Mouse (Mus musculus): ENCODE data around the gene Afap1l2. TPM values are rescaled to one million over a fixed set of nuclear protein-coding genes. Genes with fewer than 3 reads are reported as not detected.
A peak's percentile ranks its signal among the peaks of the same experiment; 100 is the strongest.

Afap1l2 gene
- polyA plus RNA-seq, 1 experiment from 2014 or later: 11.7 TPM

DNA sequence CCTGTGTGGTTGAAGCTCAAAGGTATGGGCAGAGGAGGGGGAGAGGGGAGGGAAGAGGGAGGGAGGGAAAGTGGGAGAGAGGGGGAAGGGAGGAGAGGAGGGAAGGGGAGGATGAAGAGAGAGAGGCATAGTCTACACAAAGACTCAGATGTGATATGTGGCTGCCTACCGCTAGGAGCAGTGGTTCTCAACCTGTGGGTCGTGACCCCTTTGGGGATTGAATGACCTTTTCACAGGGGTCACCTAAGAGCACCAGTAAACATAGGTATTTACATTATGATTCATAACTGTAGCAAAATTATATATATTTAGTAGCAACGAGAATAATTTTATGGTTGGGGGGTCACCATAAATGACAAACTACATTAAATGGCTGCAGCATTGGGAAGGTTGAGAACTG lies 74.2 kb downstream of the Afap1l2 start:
- Histone ChIP-seq H3K36me3 (ENCODE audit: control insufficient read depth, insufficient read depth, low read length) (no peaks in the 10 kb centered on the region), H3K9me3 (replicated peaks; ENCODE audit: control insufficient read depth, low read length, poor library complexity, severe bottlenecking) (no peaks in the 10 kb centered on the region), H3K4me3 (ENCODE audit: low read depth, low read length) (no peak overlapping the region), H3K4me2 (ENCODE audit: low read length) (no peak overlapping the region), H3K27me3 (ENCODE audit: control insufficient read depth, insufficient read depth, low read depth, low read length) (no peaks in the 10 kb centered on the region), H3K4me1 (ENCODE audit: control insufficient read depth, insufficient read depth, low read length) (no peaks in the 10 kb centered on the region), H3K27ac (ENCODE audit: low read length) (no peak overlapping the region), H3K9ac (ENCODE audit: low read depth, low read length) (no peak overlapping the region)
- WGBS: 83% methylated on average over 3 of the region's 3 CpGs
- no peak for ATAC-seq

DNA sequence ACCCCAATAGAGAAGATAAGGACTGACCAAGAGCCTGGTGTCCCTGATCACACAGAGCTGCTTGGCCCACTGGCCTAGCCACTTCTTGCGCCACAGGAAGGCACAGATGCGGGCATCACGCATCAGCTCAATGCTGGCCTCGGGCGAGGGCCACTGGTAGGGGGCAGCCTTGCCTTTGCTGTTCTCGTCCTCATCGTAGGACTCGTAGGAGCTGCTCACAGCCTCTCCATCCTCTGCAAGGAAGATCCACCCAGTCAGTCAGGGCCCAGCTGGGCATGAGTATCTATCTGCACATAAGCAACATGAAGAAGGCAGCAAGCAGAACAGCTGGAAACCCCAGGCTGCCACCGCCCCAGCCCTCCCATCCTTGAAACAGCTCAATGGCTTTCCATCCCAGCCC lies 78.0 kb downstream of the Afap1l2 start:
- no peak overlapping the region for H3K27ac ChIP-seq (ENCODE audit: low read length)
- WGBS: 92% methylated on average over 9 of the region's 9 CpGs
- no peaks in the 10 kb centered on the region for H3K36me3 ChIP-seq (ENCODE audit: control insufficient read depth, insufficient read depth, low read length)
- no peak for ATAC-seq
- no peak overlapping the region for H3K9ac ChIP-seq (ENCODE audit: low read depth, low read length)
- no peak overlapping the region for H3K4me3 ChIP-seq (ENCODE audit: low read depth, low read length)
- no peaks in the 10 kb centered on the region for H3K27me3 ChIP-seq (ENCODE audit: control insufficient read depth, insufficient read depth, low read depth, low read length)
- H3K4me1 ChIP-seq (ENCODE audit: control insufficient read depth, insufficient read depth, low read length): no peaks in the 10 kb centered on the region
- no peaks in the 10 kb centered on the region for H3K9me3 ChIP-seq (replicated peaks; ENCODE audit: control insufficient read depth, low read length, poor library complexity, severe bottlenecking)
- H3K4me2 ChIP-seq (ENCODE audit: low read length): no peak overlapping the region

DNA sequence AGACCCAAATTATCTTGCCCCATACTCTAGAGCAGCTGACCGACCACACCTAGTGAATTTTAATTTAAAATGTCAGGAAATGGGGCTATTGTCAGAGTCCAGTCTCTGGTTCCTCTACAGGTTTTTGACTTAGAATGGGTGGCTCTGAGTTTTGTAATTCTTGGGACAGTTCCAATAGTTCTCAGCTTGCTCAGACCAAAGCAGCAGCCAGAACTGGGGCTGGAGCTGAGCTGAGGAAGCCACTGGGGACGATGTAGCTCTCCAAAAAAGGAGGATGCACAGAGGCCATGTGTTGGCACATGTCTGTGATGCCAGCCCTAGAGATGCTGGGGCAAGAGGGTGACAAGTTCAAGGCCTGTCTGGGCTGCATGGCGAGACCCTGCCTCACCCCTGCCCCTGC lies 78.6 kb downstream of the Afap1l2 start:
- H3K27ac ChIP-seq (ENCODE audit: low read length): no peak overlapping the region
- ATAC-seq: no peak
- no peak overlapping the region for H3K4me3 ChIP-seq (ENCODE audit: low read depth, low read length)
- H3K4me2 ChIP-seq (ENCODE audit: low read length): no peak overlapping the region
- no peak overlapping the region for H3K9ac ChIP-seq (ENCODE audit: low read depth, low read length)
- H3K9me3 ChIP-seq (replicated peaks; ENCODE audit: control insufficient read depth, low read length, poor library complexity, severe bottlenecking): no peaks in the 10 kb centered on the region
- 90% methylated on average over 3 of the region's 3 CpGs for WGBS
- H3K4me1 ChIP-seq (ENCODE audit: control insufficient read depth, insufficient read depth, low read length): no peaks in the 10 kb centered on the region
- H3K27me3 ChIP-seq (ENCODE audit: control insufficient read depth, insufficient read depth, low read depth, low read length): no peaks in the 10 kb centered on the region
- H3K36me3 ChIP-seq (ENCODE audit: control insufficient read depth, insufficient read depth, low read length): no peaks in the 10 kb centered on the region

DNA sequence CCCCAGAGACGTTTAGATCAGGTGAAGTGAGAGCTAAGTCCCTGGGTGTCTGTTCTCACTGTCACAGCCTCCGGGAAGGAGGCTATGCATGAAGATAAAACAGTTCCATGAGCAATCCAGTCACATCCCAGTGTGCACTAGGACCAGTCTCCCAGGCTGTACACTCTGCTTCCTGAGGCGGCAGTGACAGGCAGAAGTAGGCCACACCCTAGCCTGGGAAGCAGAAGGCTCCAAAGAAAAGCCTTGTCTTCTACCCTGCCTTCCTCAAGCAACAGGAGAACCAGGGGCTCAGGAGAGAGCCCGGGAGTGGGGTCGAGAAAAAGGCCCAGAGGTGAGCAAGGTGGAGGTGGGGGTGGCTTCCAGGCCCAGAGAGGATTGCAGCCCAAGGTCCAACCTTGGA lies 86.3 kb downstream of the Afap1l2 start:
- Histone ChIP-seq H3K4me3 (ENCODE audit: low read depth, low read length) (no peak overlapping the region), H3K9me3 (replicated peaks; ENCODE audit: control insufficient read depth, low read length, poor library complexity, severe bottlenecking) (no peaks in the 10 kb centered on the region), H3K27me3 (ENCODE audit: control insufficient read depth, insufficient read depth, low read depth, low read length) (no peaks in the 10 kb centered on the region), H3K4me2 (ENCODE audit: low read length) (no peak overlapping the region), H3K9ac (ENCODE audit: low read depth, low read length) (no peak overlapping the region), H3K4me1 (ENCODE audit: control insufficient read depth, insufficient read depth, low read length) (no peaks in the 10 kb centered on the region), H3K36me3 (ENCODE audit: control insufficient read depth, insufficient read depth, low read length) (no peaks in the 10 kb centered on the region), H3K27ac (ENCODE audit: low read length) (no peak overlapping the region)
- ATAC-seq: no peak
- 71% methylated on average over 5 of the region's 5 CpGs for WGBS

DNA sequence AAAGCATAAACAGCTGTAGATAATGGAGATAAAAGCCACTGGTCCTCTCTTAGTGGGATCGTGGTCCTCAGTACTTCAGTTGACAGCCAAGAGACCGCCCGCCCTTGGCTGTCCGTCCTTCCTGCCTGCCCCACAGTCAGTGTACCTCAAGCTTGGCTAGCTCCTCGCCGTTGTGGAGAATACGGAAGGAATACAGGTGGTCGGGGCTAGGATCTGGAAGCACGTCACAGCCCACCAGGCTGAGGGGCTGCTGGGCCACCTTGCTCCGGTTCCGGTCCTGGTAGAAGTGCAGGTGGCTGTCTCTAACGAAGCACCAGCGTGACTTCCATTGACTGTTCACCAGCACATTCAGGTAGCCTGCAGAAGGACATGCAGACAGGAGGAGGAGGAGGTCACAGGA lies 87.8 kb downstream of the Afap1l2 start:
- H3K36me3 ChIP-seq (ENCODE audit: control insufficient read depth, insufficient read depth, low read length): no peaks in the 10 kb centered on the region
- H3K9me3 ChIP-seq (replicated peaks; ENCODE audit: control insufficient read depth, low read length, poor library complexity, severe bottlenecking): no peaks in the 10 kb centered on the region
- H3K9ac ChIP-seq (ENCODE audit: low read depth, low read length): no peak overlapping the region
- H3K4me3 ChIP-seq (ENCODE audit: low read depth, low read length): no peak overlapping the region
- WGBS: 91% methylated on average over 13 of the region's 13 CpGs
- no peak overlapping the region for H3K27ac ChIP-seq (ENCODE audit: low read length)
- no peak for ATAC-seq
- H3K4me2 ChIP-seq (ENCODE audit: low read length): no peak overlapping the region
- no peaks in the 10 kb centered on the region for H3K4me1 ChIP-seq (ENCODE audit: control insufficient read depth, insufficient read depth, low read length)
- H3K27me3 ChIP-seq (ENCODE audit: control insufficient read depth, insufficient read depth, low read depth, low read length): no peaks in the 10 kb centered on the region

DNA sequence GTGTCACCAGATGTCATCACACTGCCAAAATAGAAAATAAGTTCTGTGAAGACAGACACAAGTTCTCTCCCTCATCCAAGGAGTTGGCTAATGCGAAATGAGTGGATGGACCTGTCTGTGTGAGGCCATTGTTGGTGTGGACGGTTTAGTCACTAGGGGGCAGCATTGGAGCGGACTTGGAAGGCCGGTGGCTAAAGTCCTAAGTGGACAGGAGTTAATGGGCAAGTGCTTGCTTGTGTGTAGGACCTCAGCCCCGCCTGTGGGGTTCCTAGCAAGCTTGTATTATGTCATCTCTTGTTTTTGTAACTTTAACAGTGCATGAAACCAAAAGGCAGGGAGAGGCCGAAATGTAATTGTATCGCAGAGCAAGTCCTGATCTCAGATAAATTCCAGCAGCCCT lies 88.4 kb downstream of the Afap1l2 start:
- 26% methylated on average over 7 of the region's 7 CpGs for WGBS
- no peaks in the 10 kb centered on the region for H3K27me3 ChIP-seq (ENCODE audit: control insufficient read depth, insufficient read depth, low read depth, low read length)
- no peaks in the 10 kb centered on the region for H3K9me3 ChIP-seq (replicated peaks; ENCODE audit: control insufficient read depth, low read length, poor library complexity, severe bottlenecking)
- no peaks in the 10 kb centered on the region for H3K36me3 ChIP-seq (ENCODE audit: control insufficient read depth, insufficient read depth, low read length)
- H3K4me3 ChIP-seq (ENCODE audit: low read depth, low read length): no peak overlapping the region
- H3K9ac ChIP-seq (ENCODE audit: low read depth, low read length): no peak overlapping the region
- 0 out of 2 replicates have a peak, but pooled peaks have one; percentile 42 for ATAC-seq
- no peaks in the 10 kb centered on the region for H3K4me1 ChIP-seq (ENCODE audit: control insufficient read depth, insufficient read depth, low read length)
- H3K27ac ChIP-seq (ENCODE audit: low read length): no peak overlapping the region
- no peak overlapping the region for H3K4me2 ChIP-seq (ENCODE audit: low read length)

DNA sequence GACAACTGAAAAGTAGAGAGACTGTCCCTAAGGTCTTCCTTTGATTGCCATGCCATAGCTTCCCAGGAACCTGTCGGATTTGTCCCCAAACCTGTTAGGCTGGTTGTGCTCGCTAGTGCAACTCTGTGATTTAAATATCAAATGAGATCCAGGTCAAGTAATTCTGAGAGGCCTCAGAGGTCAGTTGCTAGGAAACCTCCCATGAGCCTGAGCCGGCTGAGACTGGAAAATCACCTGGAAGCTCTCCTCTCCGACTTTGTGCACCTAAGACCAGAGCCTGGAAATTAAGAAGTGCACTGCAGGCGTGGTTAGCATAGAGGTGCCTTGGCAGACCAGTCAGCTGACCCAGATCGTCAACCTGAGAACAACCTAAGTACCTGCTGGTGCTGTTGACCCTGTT lies 92.9 kb downstream of the Afap1l2 start:
- Histone ChIP-seq H3K27me3 (ENCODE audit: control insufficient read depth, insufficient read depth, low read depth, low read length) (no peaks in the 10 kb centered on the region), H3K4me1 (ENCODE audit: control insufficient read depth, insufficient read depth, low read length) (peaks cover 6% of the 10 kb centered on the region; the same call in 1 of the 2 replicates), H3K9me3 (replicated peaks; ENCODE audit: control insufficient read depth, low read length, poor library complexity, severe bottlenecking) (no peaks in the 10 kb centered on the region), H3K36me3 (ENCODE audit: control insufficient read depth, insufficient read depth, low read length) (no peaks in the 10 kb centered on the region), H3K4me2 (ENCODE audit: low read length) (no peak overlapping the region), H3K9ac (ENCODE audit: low read depth, low read length) (no peak overlapping the region), H3K27ac (ENCODE audit: low read length) (no peak overlapping the region), H3K4me3 (ENCODE audit: low read depth, low read length) (no peak overlapping the region)
- WGBS: 47% methylated on average over 6 of the region's 6 CpGs
- ATAC-seq: no peak

DNA sequence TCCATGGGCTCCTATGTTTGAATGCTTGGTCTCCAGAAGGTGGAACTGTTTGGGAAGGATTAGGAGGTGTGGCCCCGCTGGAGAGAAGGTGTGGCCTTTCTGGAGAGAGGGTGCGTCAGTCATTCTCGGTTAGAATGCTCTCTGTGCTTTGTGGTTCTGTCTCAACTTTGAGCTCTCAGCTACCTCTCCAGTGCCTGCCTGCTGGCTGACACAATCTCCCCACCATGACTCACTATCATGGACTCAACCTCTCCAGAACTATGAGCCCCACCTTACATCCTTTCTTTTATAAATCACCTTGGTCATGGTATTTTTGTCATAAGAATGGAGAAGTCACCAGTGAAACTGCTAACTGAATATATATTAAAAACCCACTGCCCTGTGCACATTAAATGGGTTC lies 93.4 kb downstream of the Afap1l2 start:
- ATAC-seq: no peak
- Histone ChIP-seq H3K27ac (ENCODE audit: low read length) (no peak overlapping the region), H3K4me1 (ENCODE audit: control insufficient read depth, insufficient read depth, low read length) (peaks cover 6% of the 10 kb centered on the region; the same call in 1 of the 2 replicates), H3K27me3 (ENCODE audit: control insufficient read depth, insufficient read depth, low read depth, low read length) (no peaks in the 10 kb centered on the region), H3K36me3 (ENCODE audit: control insufficient read depth, insufficient read depth, low read length) (no peaks in the 10 kb centered on the region), H3K9ac (ENCODE audit: low read depth, low read length) (no peak overlapping the region), H3K9me3 (replicated peaks; ENCODE audit: control insufficient read depth, low read length, poor library complexity, severe bottlenecking) (no peaks in the 10 kb centered on the region), H3K4me2 (ENCODE audit: low read length) (no peak overlapping the region), H3K4me3 (ENCODE audit: low read depth, low read length) (no peak overlapping the region)
- 100% methylated on average over 3 of the region's 3 CpGs for WGBS

DNA sequence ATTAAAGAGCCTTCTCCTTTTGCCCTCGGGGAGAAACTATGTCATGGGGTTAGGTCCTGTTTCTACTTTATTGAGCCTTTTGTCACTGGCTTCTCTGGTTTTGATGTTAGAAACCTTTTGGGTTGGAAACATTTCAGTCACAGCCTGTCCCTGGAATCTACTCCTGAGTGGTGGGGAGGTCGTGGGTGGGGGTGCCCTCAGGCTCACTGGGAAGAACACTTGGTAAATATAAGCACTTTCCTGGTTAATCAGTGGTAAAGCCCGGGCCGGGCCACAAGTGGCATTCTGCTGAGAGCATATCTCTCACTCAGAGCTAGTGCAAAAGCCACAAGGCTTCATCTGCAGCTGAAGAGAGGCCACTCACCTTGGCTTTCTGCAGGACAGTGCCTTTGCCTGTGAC lies 94.3 kb downstream of the Afap1l2 start:
- H3K27me3 ChIP-seq (ENCODE audit: control insufficient read depth, insufficient read depth, low read depth, low read length): no peaks in the 10 kb centered on the region
- H3K4me2 ChIP-seq (ENCODE audit: low read length): no peak overlapping the region
- H3K4me1 ChIP-seq (ENCODE audit: control insufficient read depth, insufficient read depth, low read length): peaks cover 6% of the 10 kb centered on the region; the same call in 1 of the 2 replicates
- no peak for ATAC-seq
- H3K36me3 ChIP-seq (ENCODE audit: control insufficient read depth, insufficient read depth, low read length): no peaks in the 10 kb centered on the region
- no peak overlapping the region for H3K4me3 ChIP-seq (ENCODE audit: low read depth, low read length)
- H3K9me3 ChIP-seq (replicated peaks; ENCODE audit: control insufficient read depth, low read length, poor library complexity, severe bottlenecking): no peaks in the 10 kb centered on the region
- no peak overlapping the region for H3K9ac ChIP-seq (ENCODE audit: low read depth, low read length)
- no peak overlapping the region for H3K27ac ChIP-seq (ENCODE audit: low read length)
- WGBS: 94% methylated on average over 4 of the region's 4 CpGs

DNA sequence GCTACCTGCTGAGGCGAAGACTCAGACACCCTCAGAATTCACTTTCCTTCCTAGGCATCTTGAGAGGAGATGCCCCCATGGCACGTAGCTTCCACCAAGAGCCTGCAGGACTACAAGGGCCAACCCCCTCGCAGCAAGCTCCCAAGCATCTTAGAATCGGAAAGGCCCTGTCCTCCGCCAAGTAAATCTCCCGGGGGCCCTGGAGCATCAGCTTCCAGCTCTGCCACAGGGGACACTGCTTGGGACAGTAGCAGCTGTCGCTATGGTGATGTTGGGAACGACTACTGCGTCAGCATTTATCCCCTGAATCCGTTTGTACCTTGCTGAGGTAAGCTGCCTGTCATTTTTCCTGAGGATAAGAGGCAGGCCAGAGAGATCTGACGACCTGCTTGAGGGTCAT lies 97.5 kb downstream of the Afap1l2 start:
- no peaks in the 10 kb centered on the region for H3K27me3 ChIP-seq (ENCODE audit: control insufficient read depth, insufficient read depth, low read depth, low read length)
- H3K36me3 ChIP-seq (ENCODE audit: control insufficient read depth, insufficient read depth, low read length): no peaks in the 10 kb centered on the region
- H3K4me1 ChIP-seq (ENCODE audit: control insufficient read depth, insufficient read depth, low read length): peaks cover 6% of the 10 kb centered on the region; the same call in 1 of the 2 replicates
- ATAC-seq: no peak
- 42% methylated on average over 11 of the region's 11 CpGs for WGBS
- H3K9ac ChIP-seq (ENCODE audit: low read depth, low read length): no peak overlapping the region
- H3K4me3 ChIP-seq (ENCODE audit: low read depth, low read length): no peak overlapping the region
- H3K4me2 ChIP-seq (ENCODE audit: low read length): no peak overlapping the region
- H3K9me3 ChIP-seq (replicated peaks; ENCODE audit: control insufficient read depth, low read length, poor library complexity, severe bottlenecking): no peaks in the 10 kb centered on the region
- no peak overlapping the region for H3K27ac ChIP-seq (ENCODE audit: low read length)

Measured in midbrain, embryonic 16.5 days (tissue).